Mouse (Mus musculus) ES-E14 (cell line): ENCODE data around the gene Krt80. TPM values are rescaled to one million over a fixed set of nuclear protein-coding genes. Genes with fewer than 3 reads are reported as not detected.
A peak's percentile ranks its signal among the peaks of the same experiment; 100 is the strongest.

Experiments
- DNase-seq: peaks from one replicate; pipeline ENCODE4 v3.0.0-alpha.2; 2013; ENCODE audit warnings: low read depth, low spot score
- H3K27ac ChIP-seq: 2 replicates; pipeline ENCODE4 v1.5.1; 2012; ENCODE audit warnings: low read depth, mild to moderate bottlenecking, low read length, moderate library complexity, mixed read lengths; ENCODE audit not compliant: poor library complexity, insufficient read depth, severe bottlenecking
- H3K36me3 ChIP-seq: 2 replicates; pipeline ENCODE4 v1.6.1; 2012; ENCODE audit warnings: mild to moderate bottlenecking, low read length, moderate library complexity, mixed read lengths; ENCODE audit not compliant: control insufficient read depth, poor library complexity, insufficient read depth, severe bottlenecking
- H3K4me1 ChIP-seq, 2 experiments: fragments of 150-350 bp in 1 of 2; sonication (generic) in 1 of 2; 2 replicates each; pipeline ENCODE4 v1.6.1; 2012; ENCODE audit warnings: low read length in 2 of 2, mild to moderate bottlenecking in 1 of 2, mixed read lengths in 1 of 2; ENCODE audit not compliant: control insufficient read depth in 2 of 2, insufficient read depth in 2 of 2, poor library complexity in 1 of 2
- H3K4me3 ChIP-seq, 2 experiments: fragments of 150-350 bp in 1 of 2; sonication (generic) in 1 of 2; 2 replicates each; pipeline ENCODE4 v1.5.1; 2012; ENCODE audit warnings: low read length in 2 of 2, low read depth in 1 of 2, mild to moderate bottlenecking in 1 of 2, mixed read lengths in 1 of 2; ENCODE audit not compliant: insufficient read depth in 1 of 2, poor library complexity in 1 of 2, severe bottlenecking in 1 of 2
- H3K9ac ChIP-seq: 2 replicates; pipeline ENCODE4 v1.6.1; 2012; ENCODE audit warnings: low read depth, mild to moderate bottlenecking, low read length, mixed read lengths; ENCODE audit not compliant: poor library complexity, insufficient read depth, severe bottlenecking
- H3K9me3 ChIP-seq: fragments of 150-350 bp; sonication (generic); 2 replicates; pipeline ENCODE4 v1.6.1; 2012; ENCODE audit warnings: low read depth, mild to moderate bottlenecking, low read length; ENCODE audit not compliant: control insufficient read depth, insufficient read depth
- CHD2 ChIP-seq: IDR thresholded peaks from 2 replicates; pipeline ENCODE4 v1.6.1; 2014; ENCODE audit warnings: mild to moderate bottlenecking, low read depth, low read length, inconsistent platforms
- HCFC1 ChIP-seq: IDR thresholded peaks from 2 replicates; pipeline ENCODE4 v1.6.1; 2012; ENCODE audit warnings: low read length, inconsistent platforms, borderline replicate concordance; ENCODE audit not compliant: insufficient read depth
- MAFK ChIP-seq: IDR thresholded peaks from 2 replicates; pipeline ENCODE4 v1.6.1; 2014; ENCODE audit warnings: mild to moderate bottlenecking, low read depth, low read length, inconsistent platforms; ENCODE audit not compliant: insufficient read depth
- ZC3H11A ChIP-seq: IDR thresholded peaks from 2 replicates; pipeline ENCODE4 v1.6.1; 2012; ENCODE audit warnings: low read depth, mild to moderate bottlenecking, inconsistent platforms, low read length, borderline replicate concordance
- ZNF384 ChIP-seq: IDR thresholded peaks from 2 replicates; pipeline ENCODE4 v1.6.1; 2012; ENCODE audit warnings: low read depth, low read length, inconsistent platforms
- in situ Hi-C, 2 experiments: fragments of 600-800 bp; cut with MboI; formaldehyde crosslinking; loops; one replicate each; pipeline ENCODE4 v1.15.1; 2025; ENCODE audit warnings: low sequenced_read_pairs in 2 of 2, inconsistent platforms in 1 of 2; ENCODE audit not compliant: unreplicated experiment in 2 of 2
- total RNA-seq: library from RNA; depleted of rRNA; stranded (reverse); fragments of 300-350 nt; gene quantifications from 2 replicates; pipeline ENCODE4 v1.2.3, GENCODE M21; 2012

Gene Krt80
- total RNA-seq, 1 experiment: 0.18 TPM

GRCm38 (mm10) chr15:101339537-101339936 lies 30.4 kb downstream of the Krt80 start:
- H3K4me3 ChIP-seq: no peak overlapping the region
- TF ChIP-seq CHD2 (no peak), MAFK (no peak), ZC3H11A (peak; percentile 87), ZNF384 (no peak), HCFC1 (no peak)
- no peak overlapping the region for H3K9ac ChIP-seq
- in situ Hi-C loops: loop anchor here (10.0 to 25.0 kb wide), 3 partner anchors 165 to 648 kb away; no protein-coding TSS in a partner anchor
- peaks cover 0 to 2% of the 10 kb centered on the region in 2 experiments; a peak in 1 of 4 replicates for H3K4me1 ChIP-seq
- H3K9me3 ChIP-seq: no peaks in the 10 kb centered on the region
- no peaks in the 10 kb centered on the region for H3K36me3 ChIP-seq
- H3K27ac ChIP-seq: no peak overlapping the region
- DNase-seq: peak; percentile 81

- TF ChIP-seq ZNF384 (no peak), ZC3H11A (no peak), CHD2 (no peak), MAFK (no peak), HCFC1 (no peak)
- Histone ChIP-seq H3K9me3 (no peaks in the 10 kb centered on the region), H3K36me3 (no peaks in the 10 kb centered on the region), H3K27ac (no peak overlapping the region), H3K9ac (no peak overlapping the region), H3K4me3 (no peak overlapping the region), H3K4me1 (peaks cover 0 to 2% of the 10 kb centered on the region in 2 experiments; a peak in 1 of 4 replicates)
- DNase-seq: no peak
- in situ Hi-C loops: loop anchor here (10.0 to 25.0 kb wide), 3 partner anchors 166 to 649 kb away; no protein-coding TSS in a partner anchor
Observed at GRCm38 (mm10) chr15:101338359-101338758, 31.6 kb downstream of the Krt80 start.

GRCm38 (mm10) chr15:101336474-101337174 lies 33.3 kb downstream of the Krt80 start:
- Histone ChIP-seq H3K9me3 (no peaks in the 10 kb centered on the region), H3K4me1 (peaks cover 0 to 2% of the 10 kb centered on the region in 2 experiments; a peak in 1 of 4 replicates), H3K4me3 (peak overlapping the region in 1 of 2 experiments; percentile 26; a peak in 1 of 4 replicates), H3K9ac (no peak overlapping the region), H3K27ac (no peak overlapping the region), H3K36me3 (no peaks in the 10 kb centered on the region)
- in situ Hi-C loops: loop anchor here (10.0 to 25.0 kb wide), 3 partner anchors 168 to 651 kb away; no protein-coding TSS in a partner anchor
- no peak for DNase-seq
- no peak for TF ChIP-seq ZC3H11A
- no peak for TF ChIP-seq HCFC1

- no peak overlapping the region for H3K27ac ChIP-seq
- in situ Hi-C loops: loop anchor here (10.0 to 25.0 kb wide), 3 partner anchors 171 to 654 kb away; no protein-coding TSS in a partner anchor
Observed at GRCm38 (mm10) chr15:101333648-101334047, 36.3 kb downstream of the Krt80 start.

GRCm38 (mm10) chr15:101333165-101333564 lies 36.8 kb downstream of the Krt80 start:
- H3K4me3 ChIP-seq: no peak overlapping the region
- H3K9me3 ChIP-seq: no peaks in the 10 kb centered on the region
- H3K9ac ChIP-seq: no peak overlapping the region
- H3K36me3 ChIP-seq: no peaks in the 10 kb centered on the region
- in situ Hi-C loops: loop anchor here (10.0 to 25.0 kb wide), 3 partner anchors 172 to 654 kb away; no protein-coding TSS in a partner anchor
- H3K4me1 ChIP-seq: peaks cover 0 to 15% of the 10 kb centered on the region in 2 experiments; a peak in 1 of 4 replicates
- H3K27ac ChIP-seq: no peak overlapping the region
- no peak for TF ChIP-seq CHD2
- no peak for TF ChIP-seq ZNF384
- no peak for TF ChIP-seq ZC3H11A
- no peak for TF ChIP-seq MAFK
- TF ChIP-seq HCFC1: no peak
- no peak for DNase-seq

More at GRCm38 (mm10) chr15:101333648-101334047, 36.3 kb downstream of the Krt80 start:
- Histone ChIP-seq H3K9ac (no peak overlapping the region), H3K4me1 (peaks cover 0 to 15% of the 10 kb centered on the region in 2 experiments; a peak in 1 of 4 replicates), H3K36me3 (no peaks in the 10 kb centered on the region), H3K4me3 (no peak overlapping the region), H3K9me3 (no peaks in the 10 kb centered on the region)
- no peak for DNase-seq
- TF ChIP-seq ZC3H11A (no peak), CHD2 (peak; percentile 56)
